Mouse (Mus musculus) midbrain, embryonic 10.5 days (tissue): ENCODE data around the gene Plcb4. TPM values are rescaled to one million over a fixed set of nuclear protein-coding genes. Genes with fewer than 3 reads are reported as not detected.
"Not testable (repeated sequence)": the region's sequence is repeated elsewhere in the genome, so short reads cannot be mapped to it uniquely, and the experiment has no call there.

Experiments
- DNase-seq: peaks from one replicate; pipeline ENCODE4 v3.0.0-alpha.2; 2017; ENCODE audit warnings: low spot score
- H3K27ac ChIP-seq: fragments of 300-500 bp; sonication (generic); replicated peaks from 2 replicates; pipeline ENCODE4 v1.5.1; 2016; ENCODE audit warnings: mild to moderate bottlenecking
- H3K27me3 ChIP-seq: fragments of 300-500 bp; sonication (generic); 2 replicates; pipeline ENCODE4 v1.6.1; 2016; ENCODE audit warnings: low read depth, mild to moderate bottlenecking; ENCODE audit not compliant: poor library complexity, severe bottlenecking
- H3K36me3 ChIP-seq: fragments of 300-500 bp; sonication (generic); 2 replicates; pipeline ENCODE4 v1.6.1; 2016; ENCODE audit warnings: mild to moderate bottlenecking, moderate library complexity
- H3K4me1 ChIP-seq: fragments of 300-500 bp; sonication (generic); 2 replicates; pipeline ENCODE4 v1.6.1; 2016
- H3K4me3 ChIP-seq: fragments of 300-500 bp; sonication (generic); 2 replicates; pipeline ENCODE4 v1.5.1; 2016; ENCODE audit warnings: mild to moderate bottlenecking, moderate library complexity
- H3K9me3 ChIP-seq: fragments of 300-500 bp; sonication (generic); replicated peaks from 2 replicates; pipeline ENCODE4 v1.6.1; 2016; ENCODE audit warnings: mild to moderate bottlenecking
- WGBS: fragments of 180-500 bp; shearing (Covaris S2); methylation state at CpG from one replicate; pipeline ENCODE4 v1.1.7; 2016; 5-methylcytosine and 5-hydroxymethylcytosine counted together
- polyA plus RNA-seq: library from polyadenylated mRNA; unstranded; fragments of >200 nt; fragmentation: Nextera tagmentation; extraction: Ambion mirVana; gene quantifications from 2 replicates; pipeline ENCODE4 v1.2.1, GENCODE M21; 2016

Plcb4 gene
- polyA plus RNA-seq, 1 experiment from 2014 or later = 17.5 TPM

- WGBS = 90% methylated on average over 4 of the region's 4 CpGs
- DNase-seq = no peak
- H3K36me3 ChIP-seq = no peaks in the 10 kb centered on the region
- H3K27ac ChIP-seq = no peak overlapping the region
- H3K9me3 ChIP-seq = no peaks in the 10 kb centered on the region
- no peak overlapping the region for H3K4me3 ChIP-seq
- H3K4me1 ChIP-seq = peaks cover 29% of the 10 kb centered on the region
- no peaks in the 10 kb centered on the region for H3K27me3 ChIP-seq
Measured at GRCm38 (mm10) chr2:135732651-135733050, 73.8 kb downstream of the Plcb4 start.

GRCm38 (mm10) chr2:135733926-135734510 lies 75.2 kb downstream of the Plcb4 start:
- Histone ChIP-seq H3K27ac (no peak overlapping the region), H3K4me3 (no peak overlapping the region), H3K9me3 (no peaks in the 10 kb centered on the region), H3K4me1 (peaks cover 29% of the 10 kb centered on the region), H3K27me3 (no peaks in the 10 kb centered on the region), H3K36me3 (no peaks in the 10 kb centered on the region)
- DNase-seq = no peak
- 39% methylated on average over 10 of the region's 10 CpGs for WGBS

GRCm38 (mm10) chr2:135737506-135737905 lies 78.7 kb downstream of the Plcb4 start:
- DNase-seq = no peak

GRCm38 (mm10) chr2:135738022-135738780 lies 79.4 kb downstream of the Plcb4 start:
- peaks cover 19% of the 10 kb centered on the region for H3K4me1 ChIP-seq
- not testable (repeated sequence) for H3K27me3 ChIP-seq, H3K27ac ChIP-seq, H3K36me3 ChIP-seq, H3K4me3 ChIP-seq, H3K9me3 ChIP-seq, DNase-seq
- 70% methylated on average over 7 of the region's 7 CpGs for WGBS

More at GRCm38 (mm10) chr2:135737506-135737905, 78.7 kb downstream of the Plcb4 start:
- Histone ChIP-seq H3K9me3 (no peaks in the 10 kb centered on the region), H3K36me3 (no peaks in the 10 kb centered on the region), H3K4me1 (peaks cover 19% of the 10 kb centered on the region), H3K27me3 (no peaks in the 10 kb centered on the region), H3K27ac (no peak overlapping the region), H3K4me3 (no peak overlapping the region)
- WGBS = 90% methylated on average over 9 of the region's 9 CpGs

GRCm38 (mm10) chr2:135738950-135739349 lies 80.1 kb downstream of the Plcb4 start:
- H3K27me3 ChIP-seq = no peaks in the 10 kb centered on the region
- H3K36me3 ChIP-seq = peaks cover 2% of the 10 kb centered on the region; the same call in 1 of the 2 replicates
- H3K4me1 ChIP-seq = peaks cover 18% of the 10 kb centered on the region
- 85% methylated on average over 1 of the region's 1 CpGs for WGBS
- no peak for DNase-seq
- no peak overlapping the region for H3K4me3 ChIP-seq
- no peak overlapping the region for H3K27ac ChIP-seq
- H3K9me3 ChIP-seq = no peaks in the 10 kb centered on the region

GRCm38 (mm10) chr2:135742954-135743700 lies 84.3 kb downstream of the Plcb4 start:
- H3K4me3 ChIP-seq = no peak overlapping the region
- peaks cover 3% of the 10 kb centered on the region; the same call in 1 of the 2 replicates for H3K36me3 ChIP-seq
- H3K9me3 ChIP-seq = no peaks in the 10 kb centered on the region
- DNase-seq = no peak
- H3K4me1 ChIP-seq = peaks cover 8% of the 10 kb centered on the region
- 76% methylated on average over 10 of the region's 10 CpGs for WGBS
- no peaks in the 10 kb centered on the region for H3K27me3 ChIP-seq
- H3K27ac ChIP-seq = no peak overlapping the region

DNA sequence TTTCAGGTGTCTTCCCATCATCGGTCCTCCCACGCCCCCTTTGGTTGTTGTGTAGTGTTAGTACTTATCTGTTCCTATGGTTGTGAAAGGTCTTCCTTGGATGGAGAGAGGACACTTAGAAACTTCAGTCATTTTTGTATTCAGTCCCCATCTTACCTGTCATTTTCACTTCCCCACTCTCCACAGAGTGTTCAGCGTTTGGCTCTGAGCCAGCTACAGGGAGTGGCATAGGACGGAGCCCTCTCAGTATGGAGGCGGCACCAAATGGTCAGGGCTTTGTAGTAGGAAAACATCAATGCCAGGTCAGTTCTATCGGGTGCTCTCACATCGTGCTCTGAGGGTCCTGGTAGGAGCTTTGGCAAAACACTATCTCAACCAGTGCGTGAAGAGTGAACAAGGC lies 85.9 kb downstream of the Plcb4 start:
- H3K9me3 ChIP-seq = no peaks in the 10 kb centered on the region
- H3K36me3 ChIP-seq = peaks cover 3% of the 10 kb centered on the region; the same call in 1 of the 2 replicates
- no peak overlapping the region for H3K27ac ChIP-seq
- peaks cover 8% of the 10 kb centered on the region for H3K4me1 ChIP-seq
- no peak overlapping the region for H3K4me3 ChIP-seq
- H3K27me3 ChIP-seq = no peaks in the 10 kb centered on the region
- DNase-seq = no peak
- 88% methylated on average over 8 of the region's 8 CpGs for WGBS

DNA sequence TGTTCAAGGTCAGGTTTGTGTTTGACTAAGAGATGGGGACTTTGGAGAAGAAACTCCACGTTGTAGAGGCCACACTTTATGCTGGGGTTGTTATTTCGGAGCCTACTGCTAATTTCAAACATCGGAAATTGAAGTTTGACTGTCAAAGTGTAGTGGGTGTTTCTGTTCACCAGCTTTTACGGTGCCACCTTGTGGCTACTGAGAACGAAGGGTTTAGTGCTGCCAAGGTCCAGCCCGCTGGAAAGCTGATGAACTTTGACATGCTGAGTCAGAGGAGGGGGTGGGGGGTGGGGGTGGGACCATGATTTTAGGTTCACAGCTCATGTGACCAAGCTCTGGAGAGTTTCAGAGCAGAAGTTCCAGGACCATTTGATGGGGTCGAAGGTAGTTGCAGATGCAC lies 86.3 kb downstream of the Plcb4 start:
- no peak overlapping the region for H3K27ac ChIP-seq
- peaks cover 3% of the 10 kb centered on the region; the same call in 1 of the 2 replicates for H3K36me3 ChIP-seq
- H3K4me1 ChIP-seq = peaks cover 8% of the 10 kb centered on the region
- WGBS = 59% methylated on average over 7 of the region's 7 CpGs
- no peaks in the 10 kb centered on the region for H3K9me3 ChIP-seq
- no peak for DNase-seq
- no peak overlapping the region for H3K4me3 ChIP-seq
- H3K27me3 ChIP-seq = no peaks in the 10 kb centered on the region

DNA sequence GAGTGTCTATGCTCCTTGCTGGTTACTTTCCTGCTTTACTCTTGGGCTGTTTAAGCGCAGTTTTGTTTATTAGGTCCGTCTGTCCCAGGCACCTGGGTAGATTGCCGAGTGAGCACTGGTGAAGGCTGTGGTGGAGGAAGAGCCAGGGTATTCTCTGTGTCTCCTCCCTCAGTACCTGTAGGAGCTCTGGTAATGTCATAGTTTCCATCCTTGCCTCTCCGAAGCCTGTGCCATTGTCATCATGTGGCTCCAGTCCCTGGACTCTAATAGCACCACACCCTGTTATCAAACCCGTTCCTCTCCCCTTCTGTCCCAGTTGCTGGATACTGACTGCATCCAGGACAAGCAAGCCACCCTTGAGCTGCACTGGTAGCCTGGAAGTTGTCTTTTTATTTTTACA lies 89.6 kb downstream of the Plcb4 start:
- Histone ChIP-seq H3K4me1 (0 out of 2 replicates have a peak, but pooled peaks cover under 1% of the 10 kb centered on the region), H3K4me3 (no peak overlapping the region), H3K9me3 (no peaks in the 10 kb centered on the region), H3K27me3 (no peaks in the 10 kb centered on the region), H3K27ac (no peak overlapping the region), H3K36me3 (peaks cover 3% of the 10 kb centered on the region; the same call in 1 of the 2 replicates)
- WGBS = 93% methylated on average over 5 of the region's 5 CpGs
- no peak for DNase-seq

DNA sequence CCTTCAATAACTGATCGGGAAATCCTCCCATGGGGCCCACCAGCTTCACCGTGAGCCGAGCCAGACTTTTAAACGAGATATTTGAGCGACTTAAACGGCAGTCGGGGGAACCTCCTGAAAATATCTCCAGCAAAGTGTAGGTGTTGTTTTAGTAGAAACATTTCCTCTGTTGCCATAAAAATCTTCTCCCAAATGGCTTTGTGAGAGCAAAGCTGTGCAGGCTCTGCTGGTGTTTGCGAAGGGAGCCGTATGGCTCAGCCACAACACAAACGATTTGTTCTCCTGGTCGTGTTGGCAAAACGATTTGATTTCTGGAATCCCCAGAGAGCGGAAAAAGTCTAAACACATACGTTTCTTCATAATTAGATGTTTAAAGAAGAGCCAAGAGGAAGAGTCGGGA lies 90.8 kb downstream of the Plcb4 start:
- no peaks in the 10 kb centered on the region for H3K4me1 ChIP-seq
- H3K36me3 ChIP-seq = no peaks in the 10 kb centered on the region
- no peak overlapping the region for H3K4me3 ChIP-seq
- 89% methylated on average over 15 of the region's 15 CpGs for WGBS
- H3K27ac ChIP-seq = no peak overlapping the region
- no peak for DNase-seq
- H3K9me3 ChIP-seq = no peaks in the 10 kb centered on the region
- H3K27me3 ChIP-seq = no peaks in the 10 kb centered on the region

- no peak overlapping the region for H3K4me3 ChIP-seq
- H3K4me1 ChIP-seq = no peaks in the 10 kb centered on the region
- 89% methylated on average over 5 of the region's 5 CpGs for WGBS
- H3K9me3 ChIP-seq = no peaks in the 10 kb centered on the region
- no peaks in the 10 kb centered on the region for H3K36me3 ChIP-seq
- H3K27me3 ChIP-seq = no peaks in the 10 kb centered on the region
- H3K27ac ChIP-seq = no peak overlapping the region
- DNase-seq = no peak
Measured at GRCm38 (mm10) chr2:135750748-135751147, 91.9 kb downstream of the Plcb4 start.

GRCm38 (mm10) chr2:135755792-135756191 lies 97.0 kb downstream of the Plcb4 start:
- Histone ChIP-seq H3K27me3 (no peaks in the 10 kb centered on the region), H3K9me3 (no peaks in the 10 kb centered on the region), H3K36me3 (no peaks in the 10 kb centered on the region), H3K4me1 (no peaks in the 10 kb centered on the region), H3K27ac (no peak overlapping the region), H3K4me3 (no peak overlapping the region)
- WGBS = 92% methylated on average over 5 of the region's 5 CpGs
- no peak for DNase-seq

- 90% methylated on average over 3 of the region's 3 CpGs for WGBS
- H3K36me3 ChIP-seq = no peaks in the 10 kb centered on the region
- H3K4me3 ChIP-seq = no peak overlapping the region
- no peaks in the 10 kb centered on the region for H3K27me3 ChIP-seq
- no peak for DNase-seq
- no peak overlapping the region for H3K27ac ChIP-seq
- no peaks in the 10 kb centered on the region for H3K4me1 ChIP-seq
- H3K9me3 ChIP-seq = no peaks in the 10 kb centered on the region
Measured at GRCm38 (mm10) chr2:135757478-135757877, 98.7 kb downstream of the Plcb4 start.
